Mouse (Mus musculus) small intestine, adult 2 months (tissue): Measurements from ENCODE around the gene Kif15. TPM values are rescaled to one million over a fixed set of nuclear protein-coding genes. Genes with fewer than 3 reads are reported as not detected.
A peak's percentile ranks its signal among the peaks of the same experiment; 100 is the strongest.

ENCODE experiments used
- H3K27ac ChIP-seq: fragments of 200-500 bp; 2 replicates; pipeline ENCODE4 v1.5.1; 2012; ENCODE audit warnings: low read depth, low read length, control low read depth, inconsistent platforms; ENCODE audit not compliant: insufficient read depth
- H3K27me3 ChIP-seq: fragments of 200-500 bp; 2 replicates; pipeline ENCODE4 v1.6.1; 2012; ENCODE audit warnings: mild to moderate bottlenecking, moderate library complexity, low read length, inconsistent platforms; ENCODE audit not compliant: control insufficient read depth, insufficient read depth
- H3K36me3 ChIP-seq: fragments of 200-500 bp; 2 replicates; pipeline ENCODE4 v1.6.1; 2012; ENCODE audit warnings: mild to moderate bottlenecking, low read length, control low read depth, inconsistent platforms; ENCODE audit not compliant: control insufficient read depth, insufficient read depth
- H3K4me1 ChIP-seq: fragments of 200-500 bp; 2 replicates; pipeline ENCODE4 v1.6.1; 2012; ENCODE audit warnings: low read length, inconsistent platforms, mixed read lengths; ENCODE audit not compliant: control insufficient read depth, insufficient read depth, insufficient read length
- H3K4me3 ChIP-seq: fragments of 200-500 bp; 2 replicates; pipeline ENCODE4 v1.5.1; 2012; ENCODE audit warnings: low read depth, mild to moderate bottlenecking, control low read depth, inconsistent platforms, low read length, moderate library complexity
- CTCF ChIP-seq: fragments of 200-500 bp; IDR thresholded peaks from 2 replicates; pipeline ENCODE4 v1.5.1; 2012; ENCODE audit warnings: low read depth, mild to moderate bottlenecking, control low read depth, inconsistent platforms, low read length, moderate library complexity, mixed read lengths; ENCODE audit not compliant: insufficient replicate concordance, insufficient read length; ENCODE audit errors: extremely low read depth
- POLR2A ChIP-seq: fragments of 200-500 bp; IDR thresholded peaks from 2 replicates; pipeline ENCODE4 v1.6.1; 2012; ENCODE audit warnings: low read depth, mild to moderate bottlenecking, control low read depth, inconsistent platforms, low read length, moderate library complexity
- whole genome bisulfite sequencing: fragments of 180-500 bp; shearing (Covaris S2); methylation state at CpG from one replicate; pipeline ENCODE4 v1.1.7; 2018; 5-methylcytosine and 5-hydroxymethylcytosine counted together
- polyA plus RNA-seq: library from polyadenylated mRNA; depleted of rRNA; stranded (reverse); fragments of >200 nt; gene quantifications from 2 replicates; pipeline ENCODE4 v1.2.3, GENCODE M21; 2012; rRNA removed

Kif15 gene
- polyA plus RNA-seq = 1.4 and 2.6 TPM in 2 replicates

GRCm38 (mm10) chr9:122950643-122951475 is at the start of gene Kif15, which contains the start of gene 1110059G10Rik:
Gene Kif15, plus strand, starts transcription at chr9:122951046.
Gene 1110059G10Rik, minus strand, starts transcription at chr9:122951000.
- peaks cover 11% of the 10 kb centered on the region for H3K36me3 ChIP-seq
- peak within 1 kb of the TSS; percentile 71 for H3K27ac ChIP-seq
- WGBS = under 1% methylated on average over 64 of the region's 64 CpGs
- peak within 1 kb of the TSS; percentile 87 for H3K4me3 ChIP-seq
- TF ChIP-seq CTCF (0 out of 2 replicates have a peak, but pooled peaks have one; percentile 24), POLR2A (peak; percentile 50; the same call in 1 of the 2 replicates)
- H3K27me3 ChIP-seq = no peaks in the 10 kb centered on the region
- peaks cover 8% of the 10 kb centered on the region; the same call in 1 of the 2 replicates for H3K4me1 ChIP-seq

DNA sequence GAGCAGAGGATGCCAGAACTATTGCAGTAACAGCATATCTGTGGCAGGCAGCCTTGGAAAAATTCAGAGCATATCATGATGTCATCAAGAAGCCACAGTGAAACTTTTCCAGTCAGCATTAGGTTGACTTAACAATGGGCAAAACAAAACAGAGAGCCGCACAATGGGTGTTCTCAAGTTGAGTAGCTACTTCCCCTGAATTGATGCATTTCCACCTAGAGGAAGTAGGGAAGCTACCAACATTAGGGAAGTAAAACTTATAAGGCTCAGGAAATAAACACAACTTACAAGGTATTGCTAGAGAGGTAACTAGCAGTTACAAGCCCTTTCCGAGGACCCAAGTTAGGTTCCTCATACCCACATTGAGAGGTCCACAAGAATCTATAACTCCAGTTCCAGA is 49.8 kb upstream of the Kif15 start:
- TF ChIP-seq POLR2A = no peak
- no peak for TF ChIP-seq CTCF
- H3K27me3 ChIP-seq = no peaks in the 10 kb centered on the region; the same call in 1 of the 2 replicates
- WGBS = 90% methylated on average over 2 of the region's 2 CpGs
- no peak overlapping the region for H3K4me3 ChIP-seq
- H3K4me1 ChIP-seq = no peaks in the 10 kb centered on the region; the same call in 1 of the 2 replicates
- no peak overlapping the region for H3K27ac ChIP-seq
- no peaks in the 10 kb centered on the region for H3K36me3 ChIP-seq

GRCm38 (mm10) chr9:122902717-122903535 is 47.9 kb upstream of the Kif15 start:
- no peaks in the 10 kb centered on the region; the same call in 1 of the 2 replicates for H3K27me3 ChIP-seq
- TF ChIP-seq CTCF = no peak
- no peak for TF ChIP-seq POLR2A
- no peaks in the 10 kb centered on the region for H3K36me3 ChIP-seq
- H3K4me1 ChIP-seq = no peaks in the 10 kb centered on the region; the same call in 1 of the 2 replicates
- WGBS = 18% methylated on average over 32 of the region's 32 CpGs
- H3K27ac ChIP-seq = no peak overlapping the region
- H3K4me3 ChIP-seq = peak overlapping the region; percentile 52

- WGBS = 50% methylated on average over 3 of the region's 3 CpGs
- H3K27me3 ChIP-seq = peaks cover 5% of the 10 kb centered on the region; the same call in 1 of the 2 replicates
- peaks cover 4% of the 10 kb centered on the region; the same call in 1 of the 2 replicates for H3K36me3 ChIP-seq
- peaks cover 4% of the 10 kb centered on the region; the same call in 1 of the 2 replicates for H3K4me1 ChIP-seq
- 0 out of 2 replicates have a peak overlapping the region, but pooled peaks have one; percentile 95 for H3K4me3 ChIP-seq
- no peak overlapping the region for H3K27ac ChIP-seq
- no peak for TF ChIP-seq POLR2A
- no peak for TF ChIP-seq CTCF
Measured at GRCm38 (mm10) chr9:122922436-122922835, 28.4 kb upstream of the Kif15 start.

DNA sequence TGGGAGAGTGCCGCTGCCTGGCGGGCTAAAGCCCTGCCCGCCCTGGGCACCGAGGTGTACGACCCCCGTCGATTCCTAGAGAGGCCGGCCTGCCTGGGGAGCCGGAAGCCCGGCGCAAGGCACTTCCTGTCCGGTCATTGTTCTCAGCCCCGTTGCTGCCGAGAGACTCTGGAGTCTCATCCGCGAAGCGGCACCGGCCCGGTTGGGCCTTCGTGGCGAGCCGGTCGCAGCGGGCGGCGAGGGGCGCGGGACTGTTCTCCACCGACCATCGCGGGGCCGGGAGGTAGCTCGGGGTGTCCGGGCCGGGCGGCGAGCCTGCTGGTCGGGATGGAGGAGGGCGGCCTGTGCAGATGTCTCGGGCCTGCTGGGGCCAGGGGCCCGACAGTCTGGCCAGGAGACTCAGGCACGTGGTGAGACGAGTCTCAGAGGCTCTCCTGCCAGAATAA is 27.9 kb upstream of the Kif15 start, which contains the start of gene Zfp105:
Gene Zfp105, plus strand, starts transcription at position 137 of the 446 bp plus-strand sequence.
- Histone ChIP-seq H3K27me3 (peaks cover 5% of the 10 kb centered on the region; the same call in 1 of the 2 replicates), H3K4me3 (peak within 1 kb of the TSS; percentile 95), H3K27ac (no peak within 1 kb of the TSS), H3K4me1 (peaks cover 4% of the 10 kb centered on the region; the same call in 1 of the 2 replicates), H3K36me3 (peaks cover 5% of the 10 kb centered on the region)
- 3% methylated on average over 43 of the region's 43 CpGs for WGBS
- TF ChIP-seq POLR2A (no peak), CTCF (no peak)

- Histone ChIP-seq H3K27me3 (no peaks in the 10 kb centered on the region), H3K4me1 (no peaks in the 10 kb centered on the region), H3K27ac (no peak overlapping the region), H3K4me3 (no peak overlapping the region), H3K36me3 (peaks cover 9% of the 10 kb centered on the region)
- no peak for TF ChIP-seq POLR2A
- TF ChIP-seq CTCF = no peak
- WGBS = 89% methylated on average over 3 of the region's 3 CpGs
Measured at GRCm38 (mm10) chr9:122928915-122929314, 21.9 kb upstream of the Kif15 start.
